Mouse (Mus musculus): ENCODE measurements at regions not wholly inside any gene's neighbourhood (a gene's known extent, or its start where the extent isn't known, plus 50 kb on each side); places are given as distances from the start of the nearest gene placed in this dataset.

GRCm38 (mm10) chr16:63351511-63352125 is 497.5 kb downstream of the Pros1 start:
- DNase-seq (ENCODE audit: low spot score): no peak

DNA sequence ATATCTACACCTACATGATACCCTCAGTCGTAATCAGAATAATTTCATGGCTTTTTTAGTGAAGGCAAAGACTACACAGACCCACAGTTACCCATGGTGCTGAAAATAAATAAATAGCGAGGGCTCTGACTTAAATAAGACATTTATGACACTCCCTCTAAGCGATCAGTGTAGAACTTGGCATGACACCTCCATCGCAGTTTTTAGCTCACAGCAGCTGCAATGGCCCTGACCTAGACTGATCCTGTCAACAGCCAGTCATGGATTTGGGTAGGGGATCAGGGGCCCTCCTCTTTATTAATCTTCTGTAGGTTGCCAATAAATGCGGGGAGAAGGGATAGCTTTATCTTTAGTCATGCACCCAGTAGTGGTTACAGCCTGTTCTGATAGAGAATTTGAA is 494.1 kb downstream of the Epha3 start:
- no peak for DNase-seq (ENCODE audit: low spot score)

- DNase-seq (ENCODE audit: low spot score): no peak
Observed at GRCm38 (mm10) chr16:63371275-63371674, 492.7 kb downstream of the Epha3 start.

DNA sequence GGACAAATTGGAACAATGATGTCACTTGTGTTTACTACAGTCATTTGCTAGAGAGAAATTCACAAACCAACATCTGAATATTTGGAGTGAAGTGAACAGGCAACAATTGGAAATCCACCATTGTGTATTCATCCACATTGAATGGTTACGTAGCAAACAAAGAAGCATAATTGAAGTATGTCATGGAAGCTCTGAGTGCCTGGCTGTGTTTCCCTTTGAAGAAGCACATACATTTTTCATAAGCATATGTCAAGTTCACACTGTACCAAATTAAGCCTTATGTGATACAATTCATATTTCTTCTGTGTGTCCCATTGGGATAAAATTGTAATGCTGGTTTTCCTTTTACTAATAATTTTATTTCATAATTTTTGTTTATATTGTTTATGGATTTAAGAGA is 459.0 kb downstream of the Epha3 start:
- no peak for DNase-seq (ENCODE audit: low spot score)

DNA sequence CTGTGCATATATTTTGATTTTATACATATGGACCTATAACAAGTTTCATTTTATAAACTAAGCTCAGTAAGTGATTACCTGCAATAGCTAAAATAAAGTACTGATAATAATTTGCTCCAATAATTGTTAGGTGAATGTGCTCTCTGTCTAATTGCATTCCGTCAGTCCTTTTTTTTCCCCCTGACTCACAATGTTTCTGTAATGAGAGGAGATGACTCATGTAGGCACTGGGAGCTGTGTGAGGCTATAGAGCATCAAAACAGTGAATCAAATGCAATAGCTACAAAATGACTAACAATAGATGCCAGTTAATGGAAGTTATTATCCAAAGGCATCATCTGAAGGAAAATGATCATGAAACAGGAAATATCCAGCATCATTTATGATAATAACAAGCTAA is 451.3 kb downstream of the Epha3 start:
- no peak for DNase-seq (ENCODE audit: low spot score)

DNA sequence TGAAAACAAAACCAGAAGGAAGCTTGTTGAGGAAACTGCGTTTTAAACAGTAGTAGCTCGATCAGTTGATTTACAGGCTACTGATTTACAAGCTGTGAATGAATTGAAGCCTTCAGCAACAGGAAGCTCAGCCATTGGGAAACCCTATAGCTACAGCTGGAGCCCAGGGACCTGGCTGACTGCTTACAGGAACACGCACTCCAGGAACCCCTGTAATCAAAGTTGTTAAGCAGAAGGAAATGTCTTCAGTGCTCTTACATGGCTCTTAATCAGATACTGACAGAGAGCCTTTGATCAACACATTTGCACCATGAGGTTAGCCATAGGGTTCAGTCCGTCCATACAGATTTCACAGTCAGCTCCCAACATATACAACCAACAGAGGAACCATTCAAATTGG is 411.7 kb downstream of the Epha3 start:
- no peak for DNase-seq (ENCODE audit: low spot score)

DNA sequence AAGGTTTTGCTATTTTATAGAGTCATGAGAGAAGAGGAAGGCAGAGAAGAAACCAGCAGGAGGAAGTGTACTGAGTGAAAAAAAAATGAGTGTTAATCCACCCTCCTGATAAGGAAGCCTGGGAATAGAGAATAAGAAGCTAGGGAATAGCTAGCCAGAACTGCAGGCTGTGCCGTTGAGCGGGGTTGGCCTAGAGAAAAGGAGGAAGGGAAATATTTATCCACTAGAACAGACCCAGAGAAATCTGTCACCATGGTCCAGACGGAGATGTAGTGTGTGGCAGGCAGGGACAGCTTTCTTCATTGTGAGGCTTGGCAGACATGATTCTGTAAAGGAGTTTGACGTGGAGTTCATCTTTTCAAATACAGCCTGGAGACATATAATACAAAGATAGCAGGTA is 397.4 kb downstream of the Epha3 start:
- DNase-seq (ENCODE audit: low spot score): no peak

DNA sequence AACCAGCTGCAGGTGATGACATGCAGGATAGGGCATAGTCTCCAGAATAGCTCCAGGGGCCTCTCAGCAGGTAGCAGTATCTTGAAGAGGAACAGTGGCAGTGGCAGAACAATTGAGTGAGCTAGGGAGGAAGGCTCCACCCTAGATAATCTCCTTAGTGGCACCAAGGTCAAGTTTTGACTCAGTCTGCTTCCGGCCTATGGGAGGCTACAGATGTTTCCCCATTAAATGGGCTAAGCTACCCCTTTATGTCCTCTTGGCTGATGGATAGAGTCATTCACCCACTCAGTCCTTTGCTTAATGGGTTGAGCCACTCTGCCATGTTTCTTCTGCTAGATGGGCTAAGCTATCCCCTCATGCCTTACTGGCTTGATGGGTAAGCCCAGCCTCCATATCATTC is 395.1 kb downstream of the Epha3 start:
- no peak for DNase-seq (ENCODE audit: low spot score)
